Mouse (Mus musculus) activated CD4-positive, CD25-positive, alpha-beta regulatory T cell, adult 4 months (primary cell): ENCODE data around the gene Ipo7. TPM values are rescaled to one million over a fixed set of nuclear protein-coding genes. Genes with fewer than 3 reads are reported as not detected.
"Not testable (repeated sequence)": the region's sequence is repeated elsewhere in the genome, so short reads cannot be mapped to it uniquely, and the experiment has no call there.

Experiments used
- ATAC-seq: one replicate; pipeline ENCODE4 v1.8.0; 2017
- polyA plus RNA-seq, 2 experiments: library from polyadenylated mRNA; unstranded; fragments of 100-300 nt; shearing (Covaris generic); gene quantifications; one replicate each; pipeline ENCODE4 v1.2.1; 2017

The Ipo7 gene
- polyA plus RNA-seq, 2 experiments from 2014 or later = 26.5 to 31.4 TPM

- ATAC-seq = no peak
Observed at GRCm38 (mm10) chr7:110026594-110026993, 8.5 kb downstream of the Ipo7 start.

GRCm38 (mm10) chr7:110028826-110029225, 10.8 kb downstream of the Ipo7 start:
- ATAC-seq = no peak

- ATAC-seq = no peak
Observed at GRCm38 (mm10) chr7:110030342-110030741, 12.3 kb downstream of the Ipo7 start.

DNA sequence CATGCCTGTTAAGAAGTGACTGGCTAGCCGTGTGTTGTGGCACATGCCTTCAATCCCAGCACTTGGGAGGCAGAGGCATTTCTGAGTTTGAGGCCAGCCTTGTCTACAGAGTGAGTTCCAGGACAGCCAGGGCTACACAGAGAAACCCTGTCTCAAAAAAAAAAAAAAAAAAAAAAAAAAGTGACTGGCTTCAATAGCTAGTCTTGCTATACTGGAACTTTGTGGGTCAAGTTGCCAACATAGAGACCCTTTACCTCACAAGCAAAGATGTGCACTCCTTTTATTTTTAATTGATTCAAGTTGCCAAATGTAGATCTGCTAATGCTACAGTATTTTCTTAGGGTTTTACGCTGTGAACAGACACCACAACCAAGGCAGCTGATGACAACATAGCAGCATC, 39.6 kb downstream of the Ipo7 start:
- ATAC-seq = not testable (repeated sequence)

- no peak for ATAC-seq
Observed at GRCm38 (mm10) chr7:110059092-110059785, 41.2 kb downstream of the Ipo7 start.

DNA sequence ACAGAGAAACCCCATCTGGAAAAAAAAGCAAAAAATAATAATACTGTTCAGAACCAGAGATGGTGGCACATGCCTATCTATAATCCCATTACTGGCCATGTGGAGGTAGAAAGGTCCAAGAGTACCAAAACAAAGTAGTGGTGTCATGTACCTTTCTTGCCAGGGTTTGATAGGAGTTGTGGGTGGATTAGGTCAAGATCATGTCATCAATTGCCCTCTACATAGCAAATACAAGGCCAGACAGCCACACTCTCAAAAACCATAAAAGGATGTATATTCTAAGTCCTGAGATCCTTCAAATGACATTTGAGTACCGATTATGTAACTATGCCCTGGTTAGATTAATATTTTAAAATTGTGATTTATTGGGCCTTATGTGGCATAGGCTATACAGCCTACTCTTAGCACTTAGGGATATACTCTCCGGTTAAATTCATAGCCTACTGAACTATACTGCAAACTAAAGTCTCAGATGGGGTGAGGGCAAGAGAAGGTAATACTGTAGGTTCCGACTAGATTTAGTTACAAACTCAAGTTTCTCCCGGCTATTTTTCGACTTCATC, 42.1 kb downstream of the Ipo7 start:
- ATAC-seq = no peak

DNA sequence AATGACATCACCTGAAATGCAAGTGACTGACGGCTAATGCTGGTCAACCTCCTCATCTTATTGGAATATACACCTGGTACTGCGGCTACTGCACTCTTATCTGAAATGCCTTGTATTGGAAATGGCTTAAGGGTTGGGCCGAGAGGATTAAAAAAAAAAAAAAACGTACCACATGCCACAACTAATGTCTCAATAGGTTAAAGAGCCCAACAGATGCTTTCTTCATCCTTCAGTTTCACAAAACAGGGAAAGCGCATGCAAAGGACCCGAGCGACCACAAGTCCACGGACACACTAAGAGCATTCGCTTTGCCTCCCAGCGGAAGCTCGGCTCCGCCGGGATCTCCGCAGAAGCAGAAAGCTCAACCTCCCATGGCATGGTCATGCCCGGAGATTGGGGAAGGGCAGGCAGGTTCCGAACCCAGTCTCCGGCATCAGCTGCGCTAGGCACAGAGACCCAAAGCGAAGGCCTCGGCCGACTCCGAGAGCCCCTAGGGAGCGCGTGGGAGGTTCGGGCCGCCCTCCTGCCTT, 42.7 kb downstream of the Ipo7 start:
- ATAC-seq = peak; percentile 0

GRCm38 (mm10) chr7:110061199-110061751, 43.2 kb downstream of the Ipo7 start, which contains the start of gene Zfp143:
Gene Zfp143 (plus strand): TSS chr7:110061217.
- ATAC-seq = peak; percentile 96

DNA sequence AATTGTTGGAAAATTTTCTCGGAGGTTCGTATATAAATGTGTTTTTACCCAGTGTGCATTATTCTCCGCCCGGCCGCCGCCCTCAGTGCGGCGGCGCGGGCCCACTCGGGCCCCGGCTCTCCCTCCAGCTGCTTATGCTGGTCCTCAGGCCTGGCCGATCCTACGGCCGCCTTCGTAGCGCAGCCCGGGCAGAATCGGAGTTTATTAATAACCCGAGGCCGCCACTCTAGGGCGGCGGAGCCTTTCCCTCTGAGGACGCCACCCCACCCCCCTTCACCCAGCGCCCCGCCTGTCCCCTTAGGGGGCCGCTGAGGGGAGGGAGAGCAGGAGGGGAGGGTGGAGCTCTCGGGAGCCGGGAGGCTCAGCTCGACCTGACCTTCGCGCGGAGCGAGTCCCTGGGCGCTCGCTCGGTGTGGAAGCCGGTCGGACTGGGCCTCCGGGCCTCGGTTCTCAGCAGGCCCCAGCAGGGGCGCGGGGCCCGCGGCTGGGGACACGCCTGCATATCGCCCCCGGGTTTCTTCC, 43.7 kb downstream of the Ipo7 start:
- peak; percentile 13 for ATAC-seq

DNA sequence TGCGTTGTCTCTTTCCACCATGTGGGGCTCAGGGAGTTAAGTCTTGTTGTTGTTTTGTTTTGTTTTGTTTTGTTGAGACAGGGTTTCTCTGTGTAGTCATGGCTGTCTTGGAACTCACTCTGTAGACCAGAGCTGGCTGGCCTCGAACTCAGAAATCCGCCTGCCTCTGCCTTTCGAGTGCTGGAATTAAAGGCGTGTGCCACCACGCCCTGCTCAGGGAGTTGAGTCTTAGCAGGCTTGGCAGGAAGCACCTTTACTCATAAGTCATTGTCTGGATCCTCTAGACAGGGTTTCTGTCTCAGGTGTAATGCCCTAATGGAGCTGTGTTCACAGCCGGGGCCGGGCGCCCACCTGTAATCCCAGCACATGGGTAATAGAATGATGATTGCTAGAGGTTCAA, 45.7 kb downstream of the Ipo7 start:
- ATAC-seq = no peak

GRCm38 (mm10) chr7:110069070-110069469, 51.0 kb downstream of the Ipo7 start:
- ATAC-seq = no peak

- ATAC-seq = no peak
Observed at GRCm38 (mm10) chr7:110078168-110078567, 60.1 kb downstream of the Ipo7 start.

DNA sequence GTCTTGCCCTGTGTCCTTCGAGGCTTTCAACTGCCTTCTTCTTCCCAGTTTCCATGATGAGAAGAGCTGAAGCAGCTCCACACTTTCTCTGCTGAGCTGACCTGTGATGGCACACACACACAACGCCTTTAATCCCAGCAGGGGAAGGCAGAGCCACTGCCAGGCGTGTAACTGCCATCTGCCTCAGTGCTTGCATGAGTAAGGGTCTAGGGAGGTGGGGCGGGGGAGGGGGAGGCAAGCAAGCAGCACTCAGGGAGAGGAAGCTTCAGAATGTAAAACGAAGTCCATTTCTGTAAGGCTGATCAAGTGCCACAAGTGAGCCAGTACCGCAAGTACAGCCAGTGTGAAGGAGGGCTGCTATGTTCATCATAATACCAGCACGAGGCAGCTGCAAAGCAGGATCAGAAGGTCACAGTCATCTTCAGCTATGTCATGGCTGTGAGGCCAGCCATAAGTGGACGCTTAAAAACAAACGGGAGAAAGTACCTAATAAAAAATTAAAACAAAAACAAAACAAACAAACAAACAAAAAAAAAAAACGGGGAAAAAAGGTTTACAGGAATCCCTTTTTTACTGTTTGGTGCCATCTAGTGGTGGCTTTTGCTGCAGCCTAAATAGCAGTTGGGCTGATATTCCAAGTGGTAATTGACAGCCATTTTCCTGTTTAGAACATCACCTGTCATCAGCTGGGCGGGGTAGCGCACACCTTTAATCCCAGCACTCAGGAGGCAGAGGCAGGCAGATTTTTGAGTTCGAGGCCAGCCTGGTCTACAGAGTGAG, 65.5 kb downstream of the Ipo7 start:
- ATAC-seq = peak; percentile 63

GRCm38 (mm10) chr7:110085217-110085616, 67.1 kb downstream of the Ipo7 start:
- no peak for ATAC-seq

DNA sequence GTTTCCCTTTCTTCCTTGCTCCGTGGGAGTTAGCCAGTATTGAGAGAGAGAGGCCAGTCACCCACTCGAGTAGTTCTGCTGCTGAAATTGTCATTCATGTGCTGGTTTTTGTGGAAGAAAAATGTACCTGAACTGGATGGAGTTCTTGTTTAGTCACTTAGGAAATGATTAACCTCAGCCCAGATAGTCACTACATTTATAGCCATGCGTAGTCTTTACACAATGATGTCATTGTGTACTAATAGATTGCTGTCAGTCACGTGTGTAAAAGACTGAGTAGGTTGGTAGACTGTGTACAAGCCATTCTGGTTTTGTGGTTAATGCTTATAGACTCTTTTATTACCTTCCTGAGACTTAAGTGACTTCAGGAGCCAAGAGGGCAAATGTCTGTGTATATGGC, 69.8 kb downstream of the Ipo7 start:
- no peak for ATAC-seq

DNA sequence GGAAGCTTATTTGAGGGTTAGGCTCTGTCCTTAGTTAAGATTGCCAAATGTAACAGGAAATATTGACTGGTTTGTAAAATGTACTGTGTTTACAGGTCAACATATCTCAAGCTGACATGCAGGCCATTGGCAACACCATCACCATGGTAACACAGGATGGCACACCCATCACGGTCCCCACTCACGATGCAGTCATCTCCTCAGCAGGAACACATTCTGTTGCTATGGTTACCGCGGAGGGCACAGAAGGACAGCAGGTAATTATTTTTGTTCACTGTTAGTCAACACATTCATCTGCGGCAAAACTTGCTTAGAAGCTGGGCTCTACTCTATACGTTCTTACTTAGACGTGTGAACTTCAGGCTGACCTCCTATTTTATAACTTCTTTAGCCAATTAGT, 73.6 kb downstream of the Ipo7 start:
- no peak for ATAC-seq

GRCm38 (mm10) chr7:110096332-110096731, 78.3 kb downstream of the Ipo7 start:
- no peak for ATAC-seq

DNA sequence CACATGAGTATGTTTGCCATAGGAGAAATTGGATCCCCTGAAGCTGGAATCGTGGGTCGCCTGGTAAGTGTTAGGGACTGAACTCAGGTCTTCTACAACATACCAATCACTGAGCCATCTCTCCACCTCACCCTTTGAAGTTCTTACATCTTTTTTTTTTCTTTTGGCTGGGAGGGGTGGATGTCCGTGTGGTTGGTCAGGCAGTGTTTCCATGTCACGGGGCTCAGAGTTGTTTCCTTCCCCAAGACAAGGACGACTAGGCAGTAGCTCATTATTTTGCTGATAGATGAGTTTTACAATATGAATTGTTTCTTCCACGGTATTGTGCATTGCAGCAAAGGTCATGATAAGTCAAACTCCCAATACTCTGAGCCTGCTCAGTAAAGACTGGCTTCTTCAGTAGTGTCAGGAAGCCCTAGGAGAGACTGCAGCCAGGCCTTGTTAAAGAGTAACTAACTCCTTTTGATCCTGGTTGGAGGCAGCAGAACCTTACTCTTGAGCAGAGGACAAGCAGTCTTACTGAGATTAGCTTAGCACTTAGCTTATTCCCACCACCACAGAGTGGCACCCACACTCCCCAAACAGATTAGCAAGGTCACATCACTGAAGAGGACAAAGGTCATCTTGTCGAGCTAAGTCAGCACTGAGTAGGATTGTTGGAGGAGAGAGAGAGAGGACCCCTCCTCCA, 79.2 kb downstream of the Ipo7 start:
- ATAC-seq = no peak

GRCm38 (mm10) chr7:110100854-110101253, 82.8 kb downstream of the Ipo7 start:
- ATAC-seq = no peak

DNA sequence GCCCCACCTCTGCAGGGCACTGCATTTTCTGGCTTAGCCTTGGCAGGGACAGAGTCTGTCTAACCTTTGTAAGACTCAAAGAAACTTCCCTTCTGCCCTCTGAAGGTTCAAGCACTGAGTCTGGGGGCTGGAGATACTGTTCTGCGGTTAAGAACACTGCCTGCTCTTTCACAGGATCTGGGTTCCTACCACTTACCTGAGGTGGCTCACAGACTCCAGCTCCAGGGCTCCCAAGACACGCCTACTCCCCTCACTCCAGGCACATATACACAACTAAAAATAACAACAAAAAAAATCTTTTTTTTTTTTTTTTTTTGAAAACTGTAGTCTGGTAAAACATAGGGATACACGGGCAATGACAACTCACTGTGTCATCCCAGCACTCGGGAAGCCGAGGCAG, 83.2 kb downstream of the Ipo7 start:
- no peak for ATAC-seq

DNA sequence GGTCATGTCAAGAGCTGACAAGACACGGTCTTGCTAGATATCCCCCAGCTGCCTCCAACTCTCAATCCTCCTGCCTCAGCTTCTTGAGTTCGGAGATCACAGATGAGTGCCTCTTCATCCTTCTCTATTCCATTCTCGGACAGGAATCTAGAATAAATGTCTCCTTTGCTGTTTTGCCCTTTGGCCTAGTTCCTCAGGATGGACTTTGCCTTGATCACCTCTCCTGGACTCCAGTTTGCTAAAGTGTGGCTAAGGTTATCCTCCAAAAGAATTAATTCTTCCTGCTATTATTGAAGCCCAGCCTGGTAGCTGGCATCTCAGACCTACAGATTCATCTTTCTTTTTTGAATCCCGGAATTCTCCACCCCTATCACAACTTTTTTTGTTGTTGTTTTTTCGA, 87.0 kb downstream of the Ipo7 start:
- ATAC-seq = no peak
